Mouse (Mus musculus) cerebellum, adult 9-11 months (tissue): ENCODE data around the gene Mapk1.
"Not testable (repeated sequence)": the region's sequence is repeated elsewhere in the genome, so short reads cannot be mapped to it uniquely, and the experiment has no call there.

Experiments used
- DNase-seq: peaks from one replicate; pipeline ENCODE4 v3.0.0; 2022

Gene Mapk1

GRCm38 (mm10) chr16:16983131-16983533 lies at the start of gene Mapk1:
Gene Mapk1 (plus strand): TSS chr16:16983382.
- peak; percentile 96 for DNase-seq

GRCm38 (mm10) chr16:16939543-16939942 lies 43.6 kb upstream of the Mapk1 start:
- DNase-seq = no peak

GRCm38 (mm10) chr16:16941078-16941477 lies 42.1 kb upstream of the Mapk1 start:
- DNase-seq = no peak

- no peak for DNase-seq
Observed at GRCm38 (mm10) chr16:16958575-16958974, 24.6 kb upstream of the Mapk1 start.

- no peak for DNase-seq
Observed at GRCm38 (mm10) chr16:16959907-16960306, 23.3 kb upstream of the Mapk1 start.

GRCm38 (mm10) chr16:16965149-16965548 lies 18.0 kb upstream of the Mapk1 start:
- no peak for DNase-seq

- DNase-seq = no peak
Observed at GRCm38 (mm10) chr16:16966290-16966689, 16.9 kb upstream of the Mapk1 start.

GRCm38 (mm10) chr16:16978061-16978460 lies 5.1 kb upstream of the Mapk1 start:
- DNase-seq = no peak

- DNase-seq = no peak
Observed at GRCm38 (mm10) chr16:16978765-16979164, 4.4 kb upstream of the Mapk1 start.

- no peak for DNase-seq
Observed at GRCm38 (mm10) chr16:16982636-16983035, 546 bp upstream of the Mapk1 start.

GRCm38 (mm10) chr16:16983534-16984422 lies 596 bp downstream of the Mapk1 start:
- DNase-seq = peak; percentile 58

- DNase-seq = no peak
Observed at GRCm38 (mm10) chr16:16984423-16984941, 1.3 kb downstream of the Mapk1 start.

GRCm38 (mm10) chr16:16987248-16987647 lies 4.1 kb downstream of the Mapk1 start:
- DNase-seq = no peak

- no peak for DNase-seq
Observed at GRCm38 (mm10) chr16:16988842-16989241, 5.7 kb downstream of the Mapk1 start.

GRCm38 (mm10) chr16:16990021-16990420 lies 6.8 kb downstream of the Mapk1 start:
- DNase-seq = no peak

GRCm38 (mm10) chr16:16994426-16995052 lies 11.4 kb downstream of the Mapk1 start:
- DNase-seq = no peak

- not testable (repeated sequence) for DNase-seq
Observed at GRCm38 (mm10) chr16:16996121-16996729, 13.0 kb downstream of the Mapk1 start.

GRCm38 (mm10) chr16:17001109-17001508 lies 17.9 kb downstream of the Mapk1 start:
- DNase-seq = no peak

- DNase-seq = no peak
Observed at GRCm38 (mm10) chr16:17007070-17007469, 23.9 kb downstream of the Mapk1 start.

- DNase-seq = no peak
Observed at GRCm38 (mm10) chr16:17010036-17010435, 26.9 kb downstream of the Mapk1 start.

- DNase-seq = no peak
Observed at GRCm38 (mm10) chr16:17012583-17012982, 29.4 kb downstream of the Mapk1 start.

GRCm38 (mm10) chr16:17015111-17015852 lies 32.1 kb downstream of the Mapk1 start:
- DNase-seq = no peak

- no peak for DNase-seq
Observed at GRCm38 (mm10) chr16:17015853-17016230, 32.7 kb downstream of the Mapk1 start.
